Mouse (Mus musculus) midbrain, embryonic 16.5 days (tissue): Measurements from ENCODE around the gene Gpr85. TPM values are rescaled to one million over a fixed set of nuclear protein-coding genes. Genes with fewer than 3 reads are reported as not detected.

Source experiments
- ATAC-seq: fragments of 200-750 bp; cut with Nextera tagmentation; 2 replicates; pipeline ENCODE4 v1.8.0; 2017; ENCODE audit warnings: moderate TSS enrichment
- H3K27ac ChIP-seq: fragments of 300-500 bp; sonication (generic); 2 replicates; pipeline ENCODE4 v1.5.1; 2014; ENCODE audit warnings: mild to moderate bottlenecking, low read length, mixed read lengths
- H3K27me3 ChIP-seq: fragments of 300-500 bp; sonication (generic); 2 replicates; pipeline ENCODE4 v1.6.1; 2014; ENCODE audit warnings: low read depth, low read length, mixed read lengths; ENCODE audit not compliant: control insufficient read depth, insufficient read depth
- H3K36me3 ChIP-seq: fragments of 300-500 bp; sonication (generic); 2 replicates; pipeline ENCODE4 v1.6.1; 2014; ENCODE audit warnings: mild to moderate bottlenecking, low read length, moderate library complexity, mixed read lengths; ENCODE audit not compliant: control insufficient read depth, insufficient read depth
- H3K4me1 ChIP-seq: fragments of 300-500 bp; sonication (generic); 2 replicates; pipeline ENCODE4 v1.6.1; 2014; ENCODE audit warnings: mild to moderate bottlenecking, low read length, mixed read lengths; ENCODE audit not compliant: control insufficient read depth, insufficient read depth
- H3K4me2 ChIP-seq: fragments of 300-500 bp; sonication (generic); 2 replicates; pipeline ENCODE4 v1.6.1; 2014; ENCODE audit warnings: mild to moderate bottlenecking, low read length, mixed read lengths
- H3K4me3 ChIP-seq: fragments of 300-500 bp; sonication (generic); 2 replicates; pipeline ENCODE4 v1.5.1; 2014; ENCODE audit warnings: low read depth, mild to moderate bottlenecking, low read length, moderate library complexity, mixed read lengths
- H3K9ac ChIP-seq: fragments of 300-500 bp; sonication (generic); 2 replicates; pipeline ENCODE4 v1.6.1; 2014; ENCODE audit warnings: low read depth, low read length, mixed read lengths
- H3K9me3 ChIP-seq: fragments of 300-500 bp; sonication (generic); replicated peaks from 2 replicates; pipeline ENCODE4 v1.6.1; 2014; ENCODE audit warnings: mild to moderate bottlenecking, low read length, mixed read lengths; ENCODE audit not compliant: control insufficient read depth, poor library complexity, severe bottlenecking
- WGBS: fragments of 180-500 bp; shearing (Covaris S2); extraction: QIAGEN DNeasy Blood & Tissue Kit; methylation state at CpG from one replicate; pipeline ENCODE4 v1.1.7; 2014; 5-methylcytosine and 5-hydroxymethylcytosine counted together
- polyA plus RNA-seq: library from polyadenylated mRNA; unstranded; fragments of >200 nt; fragmentation: Nextera tagmentation; extraction: Ambion mirVana; gene quantifications from 2 replicates; pipeline ENCODE4 v1.2.1, GENCODE M21; 2015

Gene Gpr85
- polyA plus RNA-seq, 1 experiment from 2014 or later = 121 TPM

DNA sequence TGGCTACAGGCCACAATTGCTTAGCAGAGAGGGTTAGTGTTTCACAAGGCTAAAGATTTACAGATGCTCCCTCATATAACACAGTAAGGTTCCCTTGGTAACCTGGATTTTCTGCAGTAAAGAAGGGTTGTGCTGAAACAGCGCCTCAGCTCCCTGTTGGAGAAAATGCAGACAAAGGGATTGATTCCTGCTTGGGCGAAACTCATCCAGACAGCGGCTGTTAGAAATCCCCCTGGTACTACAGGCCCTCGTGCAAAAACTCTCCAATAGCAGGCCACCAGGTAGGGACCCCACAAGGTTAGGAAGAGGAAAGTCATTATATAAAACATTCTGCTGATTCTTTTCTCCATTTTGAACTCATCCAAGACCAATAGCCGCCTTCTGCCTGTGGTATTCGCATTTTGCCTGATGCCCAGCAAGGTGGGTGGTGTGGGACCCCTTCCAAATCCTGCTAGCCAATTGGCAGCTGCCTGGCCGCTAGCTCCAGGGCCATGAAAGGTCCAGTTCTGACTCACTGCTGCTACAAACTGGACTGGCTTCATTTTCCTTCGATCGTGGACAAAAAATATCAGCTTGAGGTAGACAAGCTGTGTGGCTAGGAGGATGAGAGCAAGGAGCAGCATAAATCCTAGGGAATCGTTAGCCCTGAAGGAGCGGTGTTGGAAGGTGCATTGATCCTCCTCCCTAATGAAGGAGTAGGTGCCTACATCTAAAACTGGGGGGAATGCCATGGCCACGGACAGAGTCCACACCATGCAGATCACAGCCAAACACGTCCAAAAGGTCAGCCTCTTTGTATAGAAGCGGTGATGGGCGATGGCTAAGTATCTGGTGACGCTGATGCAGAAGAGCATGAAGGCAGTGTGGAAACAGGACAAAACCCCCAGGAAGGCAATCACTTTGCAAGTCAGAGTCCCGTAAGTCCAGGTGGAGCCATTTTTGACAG, 3.7 kb downstream of the Gpr85 start:
- Histone ChIP-seq H3K4me1 (peaks cover 19% of the 10 kb centered on the region), H3K27me3 (no peaks in the 10 kb centered on the region), H3K27ac (peak overlapping the region; percentile 97), H3K9ac (peak overlapping the region; percentile 74), H3K36me3 (no peaks in the 10 kb centered on the region), H3K9me3 (no peaks in the 10 kb centered on the region), H3K4me2 (peak overlapping the region; percentile 86), H3K4me3 (peak overlapping the region; percentile 56)
- peak; percentile 52 for ATAC-seq
- 25% methylated on average over 17 of the region's 17 CpGs for WGBS

DNA sequence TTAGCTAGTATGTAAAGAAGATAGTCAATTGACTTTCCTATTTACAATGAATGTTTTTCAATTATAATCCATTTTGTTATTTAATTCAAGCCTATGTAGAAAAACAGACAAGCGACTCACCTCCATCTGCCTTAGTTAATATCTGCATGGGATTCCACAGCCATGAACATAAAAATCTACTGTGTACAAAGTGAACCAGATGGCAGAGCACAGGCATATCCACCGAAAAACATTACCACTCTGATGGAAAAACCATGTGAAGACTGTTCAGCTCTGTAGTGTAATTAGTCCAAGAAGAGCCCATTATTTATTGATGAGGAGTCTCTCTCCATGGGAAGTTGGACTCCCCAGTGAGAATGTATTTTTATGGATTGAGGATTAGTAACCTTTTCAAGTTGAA, 7.0 kb downstream of the Gpr85 start:
- H3K9ac ChIP-seq = no peak overlapping the region
- peak overlapping the region; percentile 38 for H3K4me2 ChIP-seq
- peaks cover 23% of the 10 kb centered on the region for H3K4me1 ChIP-seq
- no peak overlapping the region for H3K27ac ChIP-seq
- no peaks in the 10 kb centered on the region for H3K9me3 ChIP-seq
- H3K36me3 ChIP-seq = no peaks in the 10 kb centered on the region
- no peak for ATAC-seq
- H3K27me3 ChIP-seq = no peaks in the 10 kb centered on the region
- H3K4me3 ChIP-seq = peak overlapping the region; percentile 12
- WGBS = 57% methylated on average over 2 of the region's 2 CpGs

DNA sequence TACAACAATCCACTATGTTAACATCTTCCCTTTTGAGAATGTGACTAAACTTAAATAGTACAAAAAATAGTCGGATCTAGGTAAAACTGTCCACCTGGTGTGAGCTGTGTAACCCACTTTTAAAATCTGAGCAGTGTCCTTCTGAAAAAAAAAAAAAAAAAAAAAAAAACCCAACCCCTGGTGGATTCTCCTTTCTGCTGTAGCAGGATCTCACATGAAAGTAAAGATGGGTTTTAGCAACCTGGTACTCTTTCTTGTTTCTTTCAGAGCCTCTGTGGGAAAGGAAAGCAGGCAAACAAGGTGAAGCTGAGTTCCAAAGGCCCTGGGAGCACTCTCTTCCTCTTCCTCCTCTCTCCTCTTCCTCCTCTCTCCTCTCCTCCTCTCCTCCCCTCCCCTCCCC, 10.9 kb downstream of the Gpr85 start:
- Histone ChIP-seq H3K4me2 (no peak overlapping the region), H3K27ac (no peak overlapping the region), H3K36me3 (0 out of 2 replicates have a peak, but pooled peaks cover 2% of the 10 kb centered on the region), H3K9me3 (no peaks in the 10 kb centered on the region), H3K27me3 (no peaks in the 10 kb centered on the region), H3K4me3 (no peak overlapping the region), H3K9ac (no peak overlapping the region), H3K4me1 (peaks cover 23% of the 10 kb centered on the region)
- no peak for ATAC-seq
- 89% methylated on average over 1 of the region's 1 CpGs for WGBS

GRCm38 (mm10) chr6:13816661-13817060, 23.1 kb downstream of the Gpr85 start:
- ATAC-seq = no peak

GRCm38 (mm10) chr6:13812157-13812556, 27.6 kb downstream of the Gpr85 start:
- H3K9ac ChIP-seq = no peak overlapping the region
- H3K4me1 ChIP-seq = no peaks in the 10 kb centered on the region
- WGBS = 91% methylated on average over 4 of the region's 4 CpGs
- H3K36me3 ChIP-seq = no peaks in the 10 kb centered on the region
- no peak overlapping the region for H3K27ac ChIP-seq
- H3K27me3 ChIP-seq = no peaks in the 10 kb centered on the region
- no peak overlapping the region for H3K4me2 ChIP-seq
- H3K9me3 ChIP-seq = no peaks in the 10 kb centered on the region
- H3K4me3 ChIP-seq = no peak overlapping the region
- no peak for ATAC-seq

More at GRCm38 (mm10) chr6:13816661-13817060, 23.1 kb downstream of the Gpr85 start:
- Histone ChIP-seq H3K9me3 (no peaks in the 10 kb centered on the region), H3K27me3 (no peaks in the 10 kb centered on the region), H3K27ac (no peak overlapping the region), H3K4me3 (no peak overlapping the region), H3K9ac (no peak overlapping the region), H3K36me3 (no peaks in the 10 kb centered on the region), H3K4me2 (no peak overlapping the region), H3K4me1 (no peaks in the 10 kb centered on the region)

DNA sequence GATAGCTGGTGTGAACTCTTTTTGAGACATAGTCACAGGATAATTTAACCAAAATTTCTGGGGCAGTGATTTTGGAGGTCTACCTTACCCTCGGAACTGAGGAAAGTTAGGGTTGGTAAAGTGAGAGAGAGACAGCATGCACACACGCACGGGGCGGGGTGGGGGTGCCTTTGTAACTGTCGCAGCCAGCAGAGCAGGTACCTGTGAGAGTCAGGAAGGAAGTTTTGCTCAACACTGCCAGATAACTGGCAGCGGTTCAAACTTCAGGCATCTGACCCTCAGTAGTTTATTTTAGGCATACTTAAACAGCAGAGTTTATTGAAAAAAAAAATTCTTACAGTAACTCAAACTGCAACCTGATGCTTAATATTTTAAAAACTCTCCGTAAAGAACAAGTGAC, 39.7 kb downstream of the Gpr85 start:
- Histone ChIP-seq H3K9me3 (no peaks in the 10 kb centered on the region), H3K4me2 (no peak overlapping the region), H3K4me3 (no peak overlapping the region), H3K36me3 (no peaks in the 10 kb centered on the region), H3K9ac (no peak overlapping the region), H3K27me3 (no peaks in the 10 kb centered on the region), H3K4me1 (no peaks in the 10 kb centered on the region), H3K27ac (no peak overlapping the region)
- WGBS = 74% methylated on average over 7 of the region's 7 CpGs
- ATAC-seq = no peak

GRCm38 (mm10) chr6:13797389-13797788, 42.4 kb downstream of the Gpr85 start:
- Histone ChIP-seq H3K4me3 (no peak overlapping the region), H3K4me1 (no peaks in the 10 kb centered on the region), H3K9ac (no peak overlapping the region), H3K4me2 (no peak overlapping the region), H3K27ac (no peak overlapping the region), H3K36me3 (no peaks in the 10 kb centered on the region), H3K9me3 (no peaks in the 10 kb centered on the region), H3K27me3 (no peaks in the 10 kb centered on the region)
- no peak for ATAC-seq

Other genes starting within 250 kb of the Gpr85 start
- 18.0 and 19.4 TPM in 2 replicates for gene Tmem168, start 231.8 kb downstream of the Gpr85 start, polyA plus RNA-seq
- 19.7 and 22.4 TPM in 2 replicates for gene Bmt2, start 162.0 kb downstream of the Gpr85 start, polyA plus RNA-seq
- 103 and 110 TPM in 2 replicates for gene 2610001J05Rik, start 31.6 kb upstream of the Gpr85 start, polyA plus RNA-seq